Mouse (Mus musculus): ENCODE measurements at regions not wholly inside any gene's neighbourhood (a gene's known extent, or its start where the extent isn't known, plus 50 kb on each side); places are given as distances from the start of the nearest gene placed in this dataset.

DNA sequence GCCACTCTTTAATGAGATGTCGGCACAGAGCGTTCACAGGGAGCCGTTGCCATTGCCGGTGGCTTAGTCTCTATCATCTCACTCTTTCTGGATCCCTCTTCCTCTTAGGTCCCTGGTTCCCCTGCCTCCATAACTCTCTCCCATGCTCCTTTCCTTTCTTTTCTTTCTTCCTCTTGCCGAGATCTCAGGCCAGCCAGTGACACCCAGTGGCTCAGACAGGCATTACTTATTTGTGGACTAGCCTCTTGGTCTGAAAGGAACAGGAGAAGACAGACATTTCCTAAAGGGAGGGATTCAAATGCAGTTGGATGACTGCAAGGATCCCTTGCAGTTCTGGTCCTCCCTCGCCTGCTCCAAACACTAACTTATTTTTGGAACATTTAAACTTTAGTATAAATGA is 180.5 kb upstream of the Ado start:
- DNase-seq: peak; percentile 21

DNA sequence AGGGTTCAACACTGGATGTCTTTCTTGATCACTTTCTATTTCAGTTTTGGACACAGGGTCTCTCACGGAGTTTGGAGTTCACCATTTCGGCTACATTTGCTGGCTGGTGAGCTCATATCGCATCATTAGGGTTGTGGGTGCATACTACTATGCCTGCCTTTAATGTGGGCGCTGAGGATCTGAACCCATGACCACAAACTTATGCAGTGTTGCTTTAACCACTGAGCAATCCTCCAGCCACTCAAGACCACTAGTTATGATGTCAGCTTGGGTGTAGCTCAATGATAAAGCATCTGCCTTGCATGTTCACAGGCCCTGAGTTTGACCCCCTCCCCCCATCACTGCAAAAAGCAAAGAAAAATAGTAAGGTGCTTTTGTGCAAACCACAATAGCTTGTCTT is 178.8 kb upstream of the Ado start:
- DNase-seq: no peak

DNA sequence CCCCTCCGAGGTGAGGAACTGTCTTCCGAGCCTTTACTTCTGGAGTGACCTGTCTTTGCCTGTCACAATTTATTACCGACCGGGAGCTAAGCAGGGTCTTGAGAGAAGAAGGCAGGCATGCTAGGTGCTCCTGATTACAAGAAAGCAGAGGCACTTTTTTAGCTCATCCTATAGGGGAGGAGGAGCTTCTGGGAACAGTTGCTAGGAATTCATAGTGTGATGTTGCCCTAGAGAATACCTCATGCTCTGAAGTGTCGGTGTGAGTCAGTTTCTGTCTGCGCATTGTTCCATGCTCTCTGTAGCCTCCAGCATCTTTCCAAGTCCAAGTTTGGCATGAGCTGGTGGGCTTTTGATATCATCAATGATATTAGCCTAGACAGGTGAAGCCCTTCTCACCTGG is 178.0 kb upstream of the Ado start:
- no peak for DNase-seq

DNA sequence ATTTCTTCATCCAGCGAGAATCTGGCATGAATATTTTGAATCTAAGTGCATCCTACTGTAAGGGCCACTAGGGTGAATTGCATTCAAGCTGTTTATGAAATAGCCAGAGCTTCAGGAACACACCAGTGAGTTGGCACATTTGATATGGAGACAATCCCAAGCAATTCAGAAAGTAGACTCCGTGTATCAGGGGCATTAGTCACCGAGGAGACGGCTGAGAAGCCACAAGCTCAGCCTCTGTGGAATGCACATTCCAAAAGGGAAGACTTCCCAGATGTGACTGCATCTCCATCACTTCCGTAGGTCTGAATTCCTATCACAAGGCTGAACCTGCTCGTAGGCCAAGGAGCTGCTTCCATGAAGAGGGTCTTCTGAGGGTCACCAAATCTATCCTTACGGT is 177.6 kb upstream of the Ado start:
- DNase-seq: no peak

DNA sequence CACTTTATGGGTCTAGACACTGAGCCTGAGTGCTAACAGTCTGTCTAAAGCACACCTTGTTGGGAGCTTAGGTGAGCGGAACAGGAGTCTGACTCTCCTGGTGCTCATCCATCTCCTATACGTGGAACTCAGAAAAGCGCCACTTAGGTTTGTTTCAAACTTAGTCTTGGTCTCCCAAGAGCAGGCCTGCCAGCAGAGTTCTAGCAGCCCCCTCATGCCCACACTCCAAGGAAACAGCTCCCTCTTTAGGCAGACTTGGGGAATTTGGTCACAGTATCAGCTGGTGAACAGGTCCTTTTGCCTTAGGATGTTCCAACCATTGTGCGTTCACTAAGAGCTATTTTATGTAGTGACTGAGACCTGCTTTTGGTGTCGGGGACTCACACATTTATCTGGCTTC is 173.0 kb upstream of the Ado start:
- no peak for DNase-seq

DNA sequence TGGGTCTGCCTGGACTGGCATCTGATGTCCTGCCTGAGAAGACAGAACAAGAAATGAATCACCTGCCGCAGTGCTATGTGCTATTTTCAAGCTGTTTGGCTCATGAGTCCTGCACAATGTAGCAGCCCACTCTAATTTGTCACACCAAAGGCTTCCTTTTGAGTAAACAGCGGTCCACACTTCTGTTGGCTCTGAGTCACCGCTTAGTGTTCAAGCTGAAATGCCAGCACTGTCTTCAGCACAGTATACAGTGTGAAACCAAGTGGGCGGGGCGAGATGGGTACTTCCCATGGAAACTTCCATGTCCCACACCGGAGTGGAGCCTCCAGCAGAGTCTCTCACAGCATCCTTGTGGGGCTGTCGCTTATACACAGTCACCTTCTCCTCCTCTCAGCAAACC is 168.8 kb upstream of the Ado start:
- no peak for DNase-seq

DNA sequence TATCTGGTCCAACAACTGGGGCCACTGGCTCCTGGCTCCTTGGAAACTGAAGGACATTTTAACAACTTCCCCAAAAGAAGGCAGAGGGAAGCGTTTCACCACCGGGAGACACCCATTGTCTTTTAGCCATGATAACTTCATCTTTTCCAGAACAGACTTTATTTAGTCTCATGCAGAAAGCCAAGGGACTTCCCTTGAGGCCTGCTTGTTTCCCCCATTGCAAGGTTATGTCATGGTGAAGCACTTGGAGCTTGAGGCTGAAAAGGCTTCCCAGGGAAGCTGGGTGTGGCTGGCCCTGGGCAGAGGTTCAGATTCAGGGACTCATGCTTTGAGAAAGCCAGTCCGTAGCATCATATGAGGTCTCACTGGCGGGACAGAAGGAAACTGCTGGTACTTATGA is 166.3 kb upstream of the Ado start:
- DNase-seq: no peak

DNA sequence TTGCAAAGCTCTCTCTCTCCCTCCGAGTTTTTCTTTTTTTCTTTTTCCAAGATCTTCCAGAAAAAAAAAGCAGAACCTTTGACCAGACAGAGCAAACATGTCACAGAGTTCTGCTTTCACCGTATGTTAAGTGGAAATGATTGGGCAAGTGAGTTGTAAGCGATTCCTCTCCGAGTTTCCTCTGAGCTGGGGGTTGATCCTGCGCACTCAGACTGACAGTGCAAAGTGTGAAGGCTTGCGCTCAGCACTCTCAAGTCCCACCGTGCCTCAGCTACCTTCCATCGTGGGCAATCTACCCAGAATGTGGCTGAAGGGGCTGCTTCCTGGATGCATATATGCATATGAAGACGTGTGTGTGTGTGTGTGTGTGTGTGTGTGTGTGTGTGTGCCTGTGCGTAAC is 164.3 kb upstream of the Ado start:
- no peak for DNase-seq

DNA sequence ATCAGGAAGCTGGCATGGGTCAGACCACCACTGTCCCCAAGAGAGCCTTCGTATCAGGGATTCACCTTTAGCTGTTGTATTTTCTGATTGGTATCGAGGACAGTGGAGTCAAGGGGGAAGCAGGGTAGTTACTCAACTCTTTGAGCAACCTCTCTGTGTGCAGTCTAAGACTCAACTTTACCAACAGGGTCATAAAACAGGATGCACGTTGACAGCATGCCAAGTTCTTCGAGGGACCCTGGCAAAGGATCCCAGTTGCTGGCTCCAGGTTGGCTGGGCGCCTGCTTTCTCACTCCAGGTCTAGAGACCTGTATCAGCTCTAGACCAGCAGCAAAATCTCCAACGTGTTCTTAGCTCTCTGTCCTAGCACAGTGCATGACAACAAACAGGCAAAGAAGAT is 163.9 kb upstream of the Ado start:
- no peak for DNase-seq

DNA sequence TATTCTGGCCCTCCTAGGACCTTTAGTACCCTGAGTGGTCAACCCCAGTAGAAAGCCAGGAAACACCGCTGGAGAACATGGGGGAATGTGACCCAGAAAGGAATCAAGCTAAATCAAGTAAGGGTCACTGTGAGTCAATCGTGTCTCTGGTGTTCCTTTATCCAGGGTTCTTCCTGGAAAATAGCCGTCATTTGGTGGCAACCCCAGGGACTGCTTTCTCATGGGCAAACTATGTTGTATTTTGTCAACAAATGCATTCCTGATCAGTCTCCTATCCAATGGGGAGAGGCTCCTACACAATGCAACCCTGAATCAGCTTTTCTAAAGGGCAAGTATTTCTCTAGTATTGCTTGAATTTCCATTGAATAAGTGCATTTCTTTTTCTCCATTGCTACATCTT is 163.2 kb upstream of the Ado start:
- DNase-seq: no peak

DNA sequence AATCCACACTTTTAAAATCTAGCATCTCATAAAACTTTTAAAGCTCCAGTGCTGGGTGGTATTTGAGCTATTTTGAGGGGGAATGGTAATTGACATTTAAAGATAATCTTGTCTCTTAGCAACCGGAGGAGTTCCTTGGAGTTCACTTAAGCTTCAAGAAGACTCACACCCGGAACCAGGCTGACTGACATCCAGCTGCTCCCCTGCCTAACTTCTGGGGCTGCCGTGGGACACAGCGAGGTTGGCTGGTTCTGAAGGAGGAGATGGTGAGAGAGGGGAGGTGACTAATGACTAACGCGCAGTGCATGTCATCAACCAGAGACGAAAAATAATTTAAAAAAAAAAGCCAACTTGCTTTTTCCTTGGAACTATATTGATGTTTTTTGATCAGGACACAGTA is 157.7 kb upstream of the Ado start:
- no peak for DNase-seq

DNA sequence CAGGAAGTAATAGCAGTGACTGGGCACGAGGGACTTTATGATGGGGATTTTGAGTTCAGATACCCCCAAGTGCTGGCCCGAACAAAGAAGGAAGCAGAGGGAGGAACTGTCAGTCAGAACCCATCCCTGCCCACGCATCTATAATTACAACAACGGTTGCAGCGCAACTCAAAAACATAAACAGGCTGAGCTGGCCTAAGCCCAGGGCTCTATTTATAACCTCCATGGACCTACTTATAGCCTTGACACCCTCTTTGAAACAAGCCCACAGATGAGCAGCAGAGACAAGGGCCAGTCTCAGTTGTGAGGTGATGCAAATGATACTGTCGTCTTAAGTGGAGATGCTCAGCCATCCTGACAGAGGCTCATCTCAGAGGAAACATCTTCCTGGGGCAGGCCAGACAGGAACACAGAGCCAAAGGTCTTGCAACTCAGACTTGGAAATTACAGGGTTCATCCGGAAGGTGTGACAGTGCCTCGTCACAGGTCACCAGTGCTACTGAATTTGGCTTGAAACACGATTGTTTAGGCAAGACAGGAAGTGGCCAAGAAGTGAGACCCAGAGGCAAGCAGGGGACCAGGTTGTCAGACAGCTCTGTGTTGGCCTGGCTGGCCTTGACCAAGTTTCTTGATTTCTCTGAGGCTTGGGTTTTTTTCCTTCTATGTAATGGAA is 154.2 kb upstream of the Ado start:
- DNase-seq: no peak

DNA sequence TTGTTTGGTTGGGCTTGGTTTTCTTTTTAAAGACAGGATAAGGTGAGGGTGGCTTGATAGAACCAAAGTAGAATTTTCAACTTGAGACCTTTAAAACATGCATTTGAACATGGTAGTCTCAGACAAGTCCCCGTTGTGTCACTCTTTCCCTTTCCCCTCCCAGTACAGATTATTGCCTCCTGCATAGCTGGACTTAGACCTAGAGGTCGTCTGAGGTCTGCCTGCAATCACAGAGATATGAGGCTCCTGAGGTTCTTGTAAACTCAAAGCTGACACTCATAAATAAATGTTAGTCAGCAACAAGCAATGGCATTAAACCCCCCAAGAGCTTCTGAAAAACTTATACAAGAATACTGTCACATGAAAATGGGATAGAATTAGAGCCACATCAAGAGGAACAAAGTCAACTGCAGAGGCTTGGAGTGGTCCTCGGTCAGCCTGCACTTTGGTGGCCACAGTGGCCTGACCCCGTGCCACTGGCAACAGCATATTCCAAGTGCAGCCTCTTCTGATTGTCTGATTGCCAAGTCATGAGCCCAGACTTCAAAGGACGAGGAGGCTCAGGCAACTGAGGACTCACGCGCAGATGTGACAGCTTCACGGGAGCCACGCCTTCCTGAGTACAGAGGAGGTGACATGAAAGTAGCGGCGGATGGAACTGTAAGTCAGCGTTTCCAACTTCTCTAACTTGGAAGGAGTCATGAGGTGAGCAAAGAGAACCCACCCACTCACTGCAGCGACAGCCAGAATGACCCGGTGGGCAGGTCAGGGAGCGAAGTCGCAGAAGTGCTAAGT is 148.8 kb upstream of the Ado start:
- no peak for DNase-seq

DNA sequence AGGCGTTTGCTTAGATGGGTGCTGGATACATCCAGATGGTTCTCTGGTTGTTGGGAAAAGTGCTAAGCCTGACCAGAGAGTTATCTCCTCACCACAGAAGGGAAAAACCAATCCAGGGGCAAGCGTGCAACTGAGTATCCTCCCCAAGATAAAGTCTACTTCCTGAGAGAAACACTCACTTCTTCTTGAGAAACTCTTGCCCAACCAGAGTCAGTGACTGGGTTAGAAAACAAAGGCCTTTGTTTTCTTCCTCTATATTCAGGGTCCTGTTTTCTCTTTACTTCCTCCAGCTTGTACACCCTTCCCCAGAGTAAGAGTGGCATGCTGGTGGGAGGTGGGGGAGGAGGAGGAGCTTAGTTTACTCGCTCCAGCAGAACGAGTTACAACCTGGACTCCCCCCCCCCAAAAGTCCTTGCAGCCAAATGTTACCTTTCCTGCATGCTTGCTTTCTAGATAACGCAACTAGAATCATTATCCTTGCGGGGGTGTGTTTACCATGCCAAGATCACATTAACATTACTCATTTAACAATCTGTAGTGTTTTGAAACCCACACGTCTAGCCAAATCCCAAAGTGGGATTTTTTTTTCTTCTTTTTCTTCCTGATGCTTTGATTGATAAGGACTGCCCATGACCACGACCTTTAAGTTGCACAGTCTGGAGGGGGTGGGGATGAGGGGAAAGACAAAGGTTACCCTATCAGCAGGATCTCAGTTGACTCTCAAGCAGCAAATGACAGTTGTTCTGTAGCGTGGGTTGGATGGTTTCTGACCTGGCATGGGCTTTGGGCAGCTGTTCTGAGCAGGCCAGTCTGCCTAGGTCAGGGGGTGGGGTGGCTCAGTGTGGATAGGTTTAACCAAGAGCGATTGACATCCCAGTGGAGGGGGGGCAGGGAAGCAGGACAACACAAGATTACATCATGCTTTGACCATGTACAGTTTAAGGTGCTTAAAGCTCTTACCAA is 147.4 kb upstream of the Ado start:
- no peak for DNase-seq

DNA sequence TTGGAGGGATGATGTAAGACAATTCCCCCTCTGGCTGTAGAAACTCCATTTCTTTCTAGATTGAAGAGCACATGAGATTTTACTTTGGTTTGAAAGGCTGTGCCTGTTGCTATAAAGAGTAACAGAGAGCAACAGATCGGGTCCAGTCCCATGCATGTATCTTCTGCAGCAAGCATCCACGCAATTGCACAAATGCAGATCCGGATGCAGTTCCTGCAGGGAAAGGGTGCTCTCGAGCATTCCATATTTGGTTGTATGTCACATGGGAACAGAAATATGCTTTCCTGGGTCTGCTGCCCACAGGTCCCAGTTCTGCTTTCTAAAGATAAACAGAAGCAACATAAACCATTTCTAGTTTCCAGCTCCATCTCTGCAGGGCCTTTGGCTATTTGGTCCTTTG is 146.0 kb upstream of the Ado start:
- DNase-seq: no peak

DNA sequence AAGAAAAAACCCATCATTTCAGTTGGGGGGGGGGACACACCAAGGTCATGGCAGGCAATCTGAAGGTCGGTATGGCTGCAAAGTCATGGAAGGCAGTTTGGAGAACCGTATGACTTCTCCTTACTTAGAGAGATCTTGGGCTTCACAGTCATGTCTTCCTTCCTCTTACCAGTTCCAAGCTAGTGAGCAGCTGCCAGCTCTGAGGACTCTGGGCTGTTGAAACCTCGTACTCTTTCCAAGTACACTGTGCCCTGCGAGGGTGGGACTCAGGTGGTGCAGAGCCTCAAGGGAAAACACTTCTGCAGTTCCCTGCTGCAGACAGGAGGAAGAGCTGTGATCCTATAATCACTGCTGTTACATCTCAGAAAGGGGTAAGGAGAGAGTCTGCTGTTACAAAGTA is 144.8 kb upstream of the Ado start:
- DNase-seq: no peak

DNA sequence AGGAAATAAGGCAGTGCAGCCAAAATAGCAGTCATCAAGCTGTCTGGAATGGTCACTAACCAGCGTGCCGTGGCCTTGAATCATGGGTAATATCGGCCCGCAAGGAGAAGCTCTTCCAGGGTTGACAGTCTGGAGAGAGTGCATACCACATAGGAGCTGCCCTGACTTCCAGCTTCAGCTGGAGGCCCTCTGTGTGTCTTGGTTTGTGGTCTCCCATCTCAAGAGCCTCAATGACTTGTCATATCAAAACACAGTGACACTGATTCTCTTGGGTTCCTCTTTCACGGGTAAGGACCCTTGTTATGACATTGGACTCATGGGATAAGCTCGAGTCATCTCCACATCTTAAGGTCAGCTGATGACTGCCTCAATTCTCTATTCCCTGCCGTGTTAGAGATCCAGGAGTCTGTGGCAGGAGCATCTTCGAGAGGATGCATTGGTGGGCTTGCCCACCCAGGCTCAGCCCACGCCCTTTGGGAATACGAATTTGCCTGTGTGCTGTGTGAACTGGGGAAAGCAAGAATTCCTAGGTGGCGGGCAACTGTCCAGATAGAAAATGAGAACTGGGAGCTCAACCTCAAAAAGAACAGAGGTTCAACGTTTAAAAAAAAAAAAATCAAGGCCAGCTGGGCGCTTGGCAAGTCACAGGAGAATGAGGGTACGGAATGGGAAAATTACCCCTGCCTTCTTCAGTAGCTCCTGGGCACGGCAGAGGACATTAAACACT is 141.4 kb upstream of the Ado start:
- DNase-seq: no peak

DNA sequence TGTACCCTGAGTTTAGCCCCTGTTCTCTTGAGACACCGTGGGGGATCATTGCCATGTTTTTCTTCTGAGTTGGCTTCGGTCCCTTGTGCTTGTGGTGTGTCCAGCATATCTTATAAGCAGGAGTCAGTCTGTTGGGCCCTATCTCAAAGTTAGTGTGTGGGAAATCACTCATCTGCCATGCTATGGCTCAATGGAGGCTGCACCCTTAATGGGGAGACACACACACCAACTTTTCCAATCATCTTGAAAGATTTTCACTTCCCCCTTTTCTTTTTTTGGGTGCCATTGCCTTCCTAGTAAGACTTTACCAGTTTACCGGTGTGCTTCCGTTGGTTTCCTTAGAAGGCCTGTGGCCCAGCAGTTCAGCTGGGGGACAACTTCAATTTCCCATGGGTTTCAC is 130.6 kb upstream of the Ado start:
- no peak for DNase-seq

DNA sequence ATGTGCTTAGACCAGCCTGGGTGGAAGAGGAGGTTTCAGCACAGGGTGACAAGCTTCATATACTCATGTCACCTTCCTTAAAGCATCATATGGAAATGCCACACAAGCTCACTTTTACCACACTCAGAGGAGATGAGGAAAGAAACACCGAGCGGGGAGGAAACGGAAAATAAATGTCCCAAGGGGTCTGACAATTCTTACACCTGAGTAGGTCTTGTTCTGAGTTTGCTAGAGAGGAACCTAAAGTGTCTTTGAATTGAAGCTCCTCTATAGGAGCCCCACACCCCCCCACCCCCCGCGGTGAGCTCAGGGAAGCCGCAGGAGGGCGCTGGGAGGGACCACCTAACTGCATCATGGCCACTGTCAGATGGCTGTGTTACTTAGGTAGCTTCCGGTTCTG is 124.7 kb upstream of the Ado start:
- DNase-seq: no peak

DNA sequence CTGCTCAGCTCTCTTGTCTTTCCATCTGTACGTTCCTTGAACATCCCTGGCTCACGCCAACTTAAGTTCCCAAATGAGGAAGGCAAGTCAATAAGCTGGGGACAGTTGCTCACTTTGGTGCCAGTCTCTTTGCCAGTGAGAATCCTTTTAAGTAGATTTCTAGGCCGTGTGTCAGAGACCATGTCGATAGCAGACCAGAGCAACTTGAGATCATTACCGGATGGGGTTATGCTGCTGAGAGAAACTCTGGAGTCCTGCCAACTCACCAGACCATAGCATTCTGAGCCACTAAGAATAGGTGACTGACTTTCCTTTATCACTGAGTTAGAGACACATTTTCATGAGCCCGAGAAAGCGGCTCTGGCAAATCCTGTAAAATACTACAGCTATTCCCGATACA is 123.5 kb upstream of the Ado start:
- DNase-seq: peak; percentile 9

DNA sequence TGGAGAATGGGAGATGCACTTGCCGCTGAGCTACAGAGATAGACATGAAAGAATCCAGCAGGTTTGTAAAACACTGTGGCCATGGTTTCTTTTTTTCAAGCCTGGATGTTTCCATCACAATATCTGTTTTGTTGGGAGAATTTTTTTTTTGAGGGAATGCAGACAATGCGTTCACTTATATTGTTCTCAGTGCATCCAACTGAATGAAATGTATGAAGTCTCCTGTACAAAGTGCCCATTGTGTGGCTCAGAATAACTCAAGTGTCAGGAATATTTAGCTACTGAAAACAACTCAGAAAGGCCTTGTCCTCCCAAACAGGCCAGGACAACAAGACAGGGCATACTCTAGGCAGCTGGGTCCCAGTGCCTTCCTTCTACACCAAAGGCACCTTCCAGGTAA is 120.3 kb upstream of the Ado start:
- DNase-seq: no peak

DNA sequence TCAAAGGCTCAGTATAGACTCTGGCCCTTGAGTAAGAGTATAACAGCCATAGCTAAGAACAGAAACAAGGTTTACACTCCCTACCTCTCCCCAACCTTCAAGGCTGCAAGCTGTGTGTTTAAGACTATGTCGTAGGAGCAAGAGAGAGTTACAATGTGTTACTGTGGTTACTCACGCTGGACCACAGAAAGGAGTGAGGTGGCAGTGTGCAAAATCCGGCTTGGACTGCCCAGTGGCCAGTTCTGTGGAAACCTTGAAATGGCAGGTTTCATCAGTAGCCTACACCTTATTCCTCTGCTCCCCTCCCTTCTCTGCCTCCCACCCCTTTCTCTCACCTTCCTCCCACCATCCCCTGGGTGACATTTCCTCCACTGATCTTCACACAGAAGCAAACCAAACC is 114.3 kb upstream of the Ado start:
- DNase-seq: no peak

DNA sequence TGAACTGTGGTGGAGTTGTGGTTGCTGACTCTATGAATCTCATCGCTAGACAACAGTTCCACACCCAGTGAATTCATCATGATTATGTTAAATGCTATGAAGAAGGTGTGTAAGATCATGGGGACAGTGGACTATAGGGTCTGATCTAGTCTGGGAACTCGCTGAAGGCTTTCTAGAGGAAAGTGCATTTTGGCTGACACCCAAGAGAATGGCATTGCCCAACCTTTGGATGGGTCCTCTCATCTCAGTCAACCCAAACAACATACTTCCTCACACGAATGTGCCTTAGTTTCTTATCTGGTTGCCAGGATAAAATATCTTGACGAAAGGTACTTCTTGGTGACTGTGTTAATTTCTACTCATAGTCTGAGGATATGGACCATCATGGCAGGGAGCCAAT is 112.9 kb upstream of the Ado start:
- no peak for DNase-seq

Data from cerebellum, adult 9-10 months (tissue).